Mouse (Mus musculus) spleen, postnatal 14 days (tissue): Measurements from ENCODE around the gene Casp9.

Source experiments
- DNase-seq, 2 experiments: peaks; one replicate each; pipeline ENCODE4 v3.0.0; 2021 to 2022; ENCODE audit warnings: low spot score in 2 of 2

Casp9 gene

GRCm38 (mm10) chr4:141779828-141780227 lies 13.6 kb upstream of the Casp9 start:
- DNase-seq: no peak

GRCm38 (mm10) chr4:141781201-141781985 lies 12.0 kb upstream of the Casp9 start:
- DNase-seq: no peak

DNA sequence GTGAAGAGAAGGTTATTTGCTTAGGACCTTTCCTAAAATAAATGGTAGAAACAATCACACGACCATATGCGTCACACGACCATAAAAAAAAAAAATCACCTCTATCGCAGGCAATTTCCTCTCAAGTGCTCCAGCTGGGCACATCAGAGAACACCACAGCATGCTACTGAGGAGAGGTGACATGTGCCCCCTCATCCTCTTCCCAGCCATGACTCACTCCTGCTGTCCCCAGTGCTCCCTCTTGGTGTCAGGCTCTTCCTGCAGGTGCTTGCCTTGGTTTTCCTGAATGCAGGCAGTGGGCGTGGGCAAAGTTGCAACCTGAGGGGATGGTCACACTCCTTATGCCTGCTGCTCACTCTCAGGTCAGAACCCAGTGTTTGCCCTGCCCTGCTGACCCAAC lies 8.6 kb upstream of the Casp9 start:
- no peak for DNase-seq

GRCm38 (mm10) chr4:141786141-141786540 lies 7.3 kb upstream of the Casp9 start:
- DNase-seq: no peak

- no peak for DNase-seq
Measured at GRCm38 (mm10) chr4:141787046-141787445, 6.4 kb upstream of the Casp9 start.

DNA sequence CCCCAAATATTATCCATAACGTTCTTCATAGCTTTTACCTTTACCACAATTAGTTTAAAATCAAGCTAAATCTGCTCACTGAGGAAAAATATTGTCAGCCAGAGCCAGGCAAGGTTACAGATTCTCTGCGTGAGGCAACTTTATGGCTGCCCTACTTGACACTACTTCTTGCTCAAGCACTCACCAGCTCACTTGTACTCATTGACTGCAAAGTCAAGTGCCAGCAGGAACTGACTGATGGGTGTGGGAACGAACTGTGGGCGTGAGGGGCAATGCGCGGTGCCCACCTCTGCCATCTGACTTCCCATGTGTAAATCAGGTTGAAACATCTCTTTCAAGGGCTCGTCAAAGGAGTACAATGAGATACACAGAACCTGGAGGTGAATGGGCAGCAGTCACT lies 6.0 kb upstream of the Casp9 start:
- no peak for DNase-seq

GRCm38 (mm10) chr4:141789564-141790218 lies 3.7 kb upstream of the Casp9 start:
- no peak for DNase-seq

DNA sequence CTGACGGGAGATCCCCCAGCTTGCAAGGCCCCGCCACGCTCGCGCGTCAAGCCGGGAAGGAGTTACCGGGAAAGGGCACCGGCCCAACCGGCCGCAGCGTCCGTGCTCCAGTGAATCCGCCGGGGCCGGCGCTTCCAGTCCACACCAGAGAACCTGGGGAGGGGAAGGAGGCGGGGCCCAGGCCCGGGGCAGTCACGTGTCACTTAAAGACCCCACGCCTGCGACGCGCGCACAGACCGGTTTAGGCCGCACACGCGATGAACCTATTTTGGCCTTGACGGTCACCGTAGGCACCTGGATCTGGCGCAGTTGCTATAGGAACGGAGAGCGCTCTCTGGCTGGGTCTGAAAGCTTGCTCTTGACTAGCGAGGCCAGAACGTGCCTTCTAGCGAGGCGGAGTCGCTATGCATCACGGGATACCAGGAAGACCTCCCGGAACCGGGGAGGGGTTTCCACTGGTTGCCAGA lies 2.9 kb upstream of the Casp9 start, which contains the start of gene Dnajc16:
Gene Dnajc16, minus strand, starts transcription at position 408 of the 467 bp plus-strand sequence.
- DNase-seq: peak; percentile 86 to 88

- no peak for DNase-seq
Measured at GRCm38 (mm10) chr4:141791486-141791885, 1.9 kb upstream of the Casp9 start.

DNA sequence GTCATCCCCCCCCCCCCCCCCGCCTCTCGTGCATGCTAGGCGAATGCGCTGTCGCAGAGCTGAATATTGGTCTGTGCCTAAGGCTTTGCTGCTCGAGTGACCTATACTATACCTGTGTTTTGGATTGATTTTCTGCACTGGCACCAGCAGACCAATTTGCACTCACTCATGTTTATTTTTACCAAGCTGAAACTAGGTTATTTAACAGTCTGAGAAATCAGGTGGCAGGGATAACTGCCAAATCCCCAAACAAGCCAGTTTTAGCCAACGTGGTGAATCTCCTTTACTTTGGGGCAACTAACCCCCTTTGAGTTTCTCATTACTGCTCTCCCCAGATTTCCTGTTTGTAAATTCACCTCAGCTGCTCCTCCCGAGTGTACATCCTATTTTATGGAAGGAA lies 1.5 kb upstream of the Casp9 start:
- DNase-seq: no peak

- no peak for DNase-seq
Measured at GRCm38 (mm10) chr4:141792554-141793281, 694 bp upstream of the Casp9 start.

DNA sequence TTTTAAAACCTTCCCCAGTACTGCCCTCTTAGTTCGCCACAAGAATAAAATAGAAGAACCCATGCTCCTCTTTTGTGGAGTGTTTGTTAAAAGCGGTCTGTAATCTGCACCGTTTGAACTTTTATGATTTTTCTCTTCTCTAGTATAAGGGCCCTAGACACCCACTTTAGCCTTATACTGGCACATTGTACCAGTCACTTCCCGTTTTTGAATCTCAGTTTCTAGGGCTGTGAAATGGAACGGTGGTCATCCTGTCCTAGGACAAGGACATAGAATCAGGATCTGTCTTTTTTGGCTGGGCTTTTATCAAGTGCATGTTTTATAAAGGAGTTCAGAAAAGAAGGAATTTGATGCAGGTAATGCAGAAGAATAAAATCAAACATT lies 732 bp downstream of the Casp9 start:
- DNase-seq: no peak

- no peak for DNase-seq
Measured at GRCm38 (mm10) chr4:141796356-141796755, 2.9 kb downstream of the Casp9 start.

- no peak for DNase-seq
Measured at GRCm38 (mm10) chr4:141796954-141797353, 3.5 kb downstream of the Casp9 start.

GRCm38 (mm10) chr4:141797545-141797944 lies 4.1 kb downstream of the Casp9 start:
- DNase-seq: no peak

DNA sequence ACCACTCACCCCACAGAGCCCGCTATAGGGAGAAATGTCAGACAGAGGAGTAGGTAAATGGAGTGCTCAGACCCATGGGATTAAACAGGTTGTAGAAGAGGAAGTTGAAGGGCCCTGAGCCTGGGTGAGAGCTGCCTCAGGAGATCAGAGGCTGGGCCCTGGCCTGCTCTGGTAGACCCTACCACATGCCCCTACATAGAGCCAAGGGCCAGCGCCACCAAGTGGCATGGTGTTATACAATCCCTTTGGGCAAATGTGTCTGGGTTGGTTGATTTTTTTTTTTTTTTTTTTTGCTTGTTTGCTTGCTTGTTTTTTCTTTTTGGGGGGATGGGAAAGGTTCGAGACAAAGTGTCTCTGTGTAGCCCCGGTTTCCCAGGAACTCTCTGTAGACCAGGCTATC lies 10.7 kb downstream of the Casp9 start:
- peak in 1 of 2 experiments; percentile 21 for DNase-seq

DNA sequence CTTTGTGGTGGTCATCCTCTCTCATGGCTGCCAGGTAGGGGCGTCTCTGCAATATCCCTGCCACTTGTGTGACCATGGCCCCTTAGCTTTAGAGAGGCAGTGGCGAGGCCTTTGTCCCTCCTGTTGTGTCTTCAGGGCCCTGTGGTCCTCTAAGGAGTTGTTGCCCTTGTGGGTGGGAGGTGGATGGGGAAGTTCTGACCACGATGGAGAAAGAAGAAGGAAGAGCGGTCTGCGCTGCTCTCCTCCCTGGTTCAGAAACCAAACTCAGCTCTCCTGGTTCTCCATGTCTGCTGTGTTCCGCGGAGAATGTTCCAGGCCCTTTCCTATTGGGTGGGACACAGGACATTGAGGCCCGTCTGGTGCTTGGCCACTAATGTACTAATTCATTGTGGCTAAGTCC lies 12.5 kb downstream of the Casp9 start:
- no peak for DNase-seq

GRCm38 (mm10) chr4:141809850-141810464 lies 16.5 kb downstream of the Casp9 start:
- no peak for DNase-seq

DNA sequence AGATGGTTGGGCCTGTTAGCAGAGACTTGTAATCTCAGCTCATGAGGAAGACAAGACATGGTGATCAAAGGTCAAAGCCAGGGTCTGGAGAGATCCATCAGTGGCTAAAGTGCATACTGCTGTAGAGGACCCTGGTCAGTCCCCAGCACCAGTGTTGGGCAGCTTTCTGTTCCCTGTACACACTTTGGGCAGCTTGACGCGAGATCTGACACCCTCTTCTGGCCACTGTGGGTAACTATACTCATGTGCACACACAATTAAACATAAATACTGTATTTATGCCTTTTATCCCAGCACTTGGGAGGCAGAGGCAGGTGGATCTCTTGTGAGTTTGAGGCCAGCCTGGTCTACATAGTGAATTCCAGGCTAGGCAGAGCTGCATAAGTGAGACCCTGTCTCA lies 17.6 kb downstream of the Casp9 start:
- DNase-seq: no peak

- no peak for DNase-seq
Measured at GRCm38 (mm10) chr4:141811375-141811774, 18.0 kb downstream of the Casp9 start.

GRCm38 (mm10) chr4:141816267-141816666 lies 22.9 kb downstream of the Casp9 start:
- DNase-seq: no peak
